Mouse (Mus musculus) gastrocnemius, postnatal 36 days (tissue): ENCODE measurements around the gene Gpx6. TPM values are rescaled to one million over a fixed set of nuclear protein-coding genes. Genes with fewer than 3 reads are reported as not detected.
A peak's percentile ranks its signal among the peaks of the same experiment; 100 is the strongest.

Experiments used
- DNase-seq, 2 experiments: peaks; one replicate each; pipeline ENCODE4 v3.0.0; 2022
- intact Hi-C: fragments of 180-260 bp; cut with DNase I; formaldehyde crosslinking; loops from one replicate; pipeline ENCODE4 v1.15.1; 2025
- total RNA-seq, 2 experiments: library from RNA; stranded (reverse); gene quantifications; 2 replicates each; pipeline ENCODE4 v1.2.3; 2021

The Gpx6 gene
- total RNA-seq, 2 experiments from 2014 or later, result not detected

DNA sequence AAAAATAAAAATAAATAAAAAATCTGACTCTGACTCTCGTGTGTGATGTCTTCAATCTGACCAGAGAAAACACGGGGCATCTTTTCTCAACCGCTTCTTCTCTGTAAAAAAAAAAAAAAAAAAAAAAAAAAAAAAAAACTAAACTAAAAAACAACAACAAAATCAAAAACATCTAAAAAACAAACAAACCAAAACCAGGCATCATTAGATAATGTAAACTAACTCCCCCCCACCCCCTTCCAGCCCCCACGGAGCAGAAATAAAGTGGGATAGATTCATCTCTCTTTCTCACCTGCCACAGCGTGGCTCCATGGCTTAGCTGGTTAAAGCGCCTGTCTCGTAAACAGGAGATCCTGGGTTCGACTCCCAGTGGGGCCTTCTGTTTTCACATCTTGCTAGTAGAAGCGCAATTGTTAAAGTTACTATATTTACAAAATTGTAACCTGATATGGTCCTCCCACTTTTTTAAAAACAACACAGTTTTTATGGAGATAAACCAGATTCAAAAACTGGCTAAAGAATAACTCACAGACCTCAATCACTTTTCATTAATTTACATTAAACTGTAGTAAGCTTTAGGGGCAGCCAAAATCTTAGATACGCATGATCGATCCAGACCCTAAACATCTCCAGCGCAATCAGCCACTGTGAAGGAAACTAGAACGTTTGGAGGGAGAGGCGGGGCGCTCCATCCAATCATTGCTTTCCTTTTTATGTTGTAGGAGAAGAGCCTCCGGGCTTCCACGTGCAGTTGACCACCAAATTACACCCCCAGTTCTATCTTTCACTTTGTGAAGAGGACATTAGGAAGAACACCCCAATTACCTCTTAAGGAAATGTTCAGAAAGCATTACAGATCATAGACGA is 10.8 kb downstream of the Gpx6 start:
- no peak for DNase-seq
- intact Hi-C loops, result loop anchor here (10.0 kb wide), 1 partner anchor 108 kb away; no protein-coding TSS in a partner anchor

DNA sequence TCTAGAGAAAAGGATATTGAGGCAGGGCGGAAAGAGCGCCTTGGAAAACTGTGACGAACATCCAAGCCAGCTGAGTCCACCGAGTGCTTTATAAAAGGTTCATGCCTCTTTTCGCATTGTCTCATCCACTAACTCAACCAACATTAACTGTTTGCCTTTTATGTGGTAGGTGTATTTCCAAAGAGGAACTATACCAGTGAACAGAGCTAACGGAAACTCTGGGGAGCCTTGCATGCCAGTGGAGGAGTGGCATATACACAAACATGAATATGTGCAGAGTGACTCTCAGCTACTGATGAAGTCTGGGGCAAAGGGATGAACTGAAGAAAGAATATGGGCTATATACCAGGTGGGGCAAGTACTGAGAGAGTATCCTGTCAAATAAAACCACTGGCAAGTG is 11.5 kb downstream of the Gpx6 start:
- intact Hi-C loops, result loop anchor here (10.0 kb wide), 1 partner anchor 109 kb away; no protein-coding TSS in a partner anchor
- no peak for DNase-seq

DNA sequence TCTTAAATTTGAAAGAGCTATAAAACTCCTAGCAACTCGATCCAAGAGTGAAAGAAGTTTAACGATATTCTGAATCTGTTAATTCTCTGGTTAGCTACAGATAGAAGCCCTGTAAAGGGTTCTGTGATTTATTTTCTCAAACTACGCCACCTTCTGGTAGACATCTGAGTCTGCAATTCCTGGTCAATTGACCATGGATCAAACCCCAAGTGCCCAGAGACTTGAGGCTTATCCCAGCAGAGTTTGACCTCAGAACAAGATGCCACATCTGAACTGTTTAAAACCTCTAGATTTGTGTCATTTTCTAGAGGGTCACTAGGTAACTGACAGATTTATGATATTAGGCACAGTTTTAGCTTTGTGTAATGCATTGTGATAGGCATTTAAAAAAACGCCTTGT is 14.3 kb downstream of the Gpx6 start:
- intact Hi-C loops, result loop anchor here (10.0 kb wide), 1 partner anchor 111 kb away; no protein-coding TSS in a partner anchor
- DNase-seq, result no peak

DNA sequence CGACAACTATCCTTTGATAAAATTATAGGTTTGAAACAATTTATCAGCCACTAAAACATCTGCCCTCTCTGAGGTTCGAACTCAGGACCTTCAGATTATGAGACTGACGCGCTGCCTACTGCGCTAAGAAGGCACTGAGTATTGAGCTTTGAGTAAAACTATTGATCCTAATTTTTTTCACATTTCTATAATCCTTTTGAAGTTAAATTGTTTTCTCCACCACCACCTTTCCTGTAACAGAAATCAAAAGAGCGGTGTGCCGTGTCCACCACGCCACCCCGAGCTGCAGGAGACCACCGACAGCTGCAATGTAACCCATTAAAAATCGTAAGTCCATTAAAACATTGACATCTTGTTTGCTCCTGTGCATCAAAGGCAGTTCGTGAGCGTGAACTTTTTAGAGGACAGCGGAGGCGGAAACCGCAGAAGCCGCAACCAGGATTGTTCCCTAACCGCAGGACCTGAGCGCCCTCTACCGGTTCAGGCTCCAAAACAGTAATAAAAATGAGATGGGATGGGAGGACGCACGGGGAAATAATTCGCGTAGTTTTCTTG is 14.8 kb downstream of the Gpx6 start:
- intact Hi-C loops, result loop anchor here (10.0 kb wide), 1 partner anchor 112 kb away; no protein-coding TSS in a partner anchor
- DNase-seq, result peak; percentile 50 to 56

DNA sequence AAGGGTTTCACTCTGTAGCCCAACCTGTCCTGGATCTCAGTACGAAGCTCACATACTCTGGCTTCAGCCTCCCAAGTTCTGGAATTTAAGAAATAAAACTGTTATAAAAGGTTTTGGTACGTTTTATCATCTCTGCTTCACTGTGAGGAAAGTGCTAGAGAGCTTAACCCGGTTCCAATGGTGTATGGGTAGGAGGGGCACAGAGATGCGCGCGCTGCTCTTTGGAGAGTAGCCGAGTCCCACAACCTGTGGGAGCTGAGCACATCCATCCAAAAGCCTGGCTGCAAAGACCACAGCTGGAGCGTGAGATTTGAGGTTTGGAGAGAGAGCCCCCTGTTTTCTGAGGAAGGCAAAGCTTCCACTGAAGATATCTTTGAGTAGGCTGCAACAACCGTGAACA is 15.5 kb downstream of the Gpx6 start:
- no peak for DNase-seq
- intact Hi-C loops, result loop anchor here (10.0 kb wide), 1 partner anchor 113 kb away; no protein-coding TSS in a partner anchor

DNA sequence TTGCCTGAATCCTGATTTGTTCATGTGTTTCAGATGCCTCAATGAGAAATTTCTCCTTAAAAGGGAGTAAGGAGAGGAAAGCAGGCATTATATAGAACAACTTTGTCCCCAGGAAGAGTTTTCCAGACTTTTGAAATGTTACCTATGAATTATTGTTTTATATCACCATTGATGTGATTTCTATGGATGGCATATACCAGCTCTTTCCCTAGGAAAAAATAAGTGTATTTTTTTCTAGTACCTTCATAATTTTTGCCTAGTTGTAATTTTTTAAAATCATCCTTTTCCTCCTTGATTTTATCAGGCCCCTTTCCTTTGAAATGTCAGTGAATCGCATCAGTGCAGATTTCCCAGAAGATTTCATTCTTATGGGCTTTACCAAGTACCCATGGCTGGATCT is 34.7 kb downstream of the Gpx6 start, which contains the start of gene Olfr1367:
Gene Olfr1367, plus strand, starts transcription at position 301 of the 400 bp plus-strand sequence.
- DNase-seq, result no peak
- intact Hi-C loops, result no loop called here

DNA sequence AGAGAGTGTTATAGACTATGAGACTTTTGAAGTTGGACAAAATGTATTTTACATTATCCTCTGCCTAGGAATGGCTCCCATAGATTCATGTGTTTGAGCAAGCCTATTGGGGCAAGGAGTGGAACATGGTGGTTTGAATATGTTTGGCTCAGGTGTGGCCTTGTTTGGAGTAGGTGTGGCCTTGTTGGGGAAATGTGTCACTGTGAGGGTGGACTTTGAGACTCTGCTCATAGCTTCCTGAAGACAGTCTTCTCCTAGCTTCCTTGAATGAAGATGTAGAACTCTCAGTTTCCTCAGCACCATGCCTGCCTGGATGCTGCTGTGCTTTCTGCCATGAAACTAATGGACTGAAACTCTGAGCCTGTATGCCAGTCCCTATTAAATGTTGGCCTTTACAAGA is 38.7 kb downstream of the Gpx6 start:
- no peak for DNase-seq
- intact Hi-C loops, result no loop called here

DNA sequence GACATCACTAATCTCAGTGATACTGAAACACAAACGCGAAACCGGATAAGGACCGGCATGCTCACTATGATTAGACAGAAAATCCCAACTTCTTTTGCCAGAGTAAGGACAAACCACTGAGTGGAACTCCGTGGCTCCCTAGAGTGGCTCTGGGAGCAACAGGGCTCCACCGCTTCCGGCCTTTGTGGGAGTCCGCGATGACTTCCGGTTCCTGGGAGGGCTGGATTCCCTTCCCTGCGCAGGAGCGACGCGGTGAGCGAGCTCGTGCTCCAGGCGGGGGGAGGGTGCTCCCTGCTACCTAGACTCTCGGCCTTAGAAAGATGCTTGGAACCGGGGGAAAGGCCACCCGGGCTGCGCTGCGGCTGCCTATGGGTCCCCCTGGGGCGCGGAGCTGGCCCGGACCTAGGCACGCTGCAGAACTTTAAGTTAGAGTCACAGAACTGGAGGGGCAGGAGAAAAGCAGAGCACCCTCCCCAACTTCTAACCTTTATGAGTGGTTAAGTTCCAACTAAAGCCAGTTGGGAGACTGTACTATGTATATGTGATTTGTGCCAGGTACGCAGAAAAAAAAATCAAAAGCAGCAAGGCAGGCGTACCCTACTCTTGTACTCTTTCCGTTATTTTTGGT is 50.8 kb downstream of the Gpx6 start, which contains the start of gene Zscan12:
Gene Zscan12, plus strand, starts transcription at position 200 of the 628 bp plus-strand sequence.
- DNase-seq, result peak; percentile 74 to 86
- intact Hi-C loops, result loop anchor here (5.0 to 10.0 kb wide), 2 partner anchors 92 to 170 kb away; partner anchors contain the start of genes Zkscan8 and Zscan26

DNA sequence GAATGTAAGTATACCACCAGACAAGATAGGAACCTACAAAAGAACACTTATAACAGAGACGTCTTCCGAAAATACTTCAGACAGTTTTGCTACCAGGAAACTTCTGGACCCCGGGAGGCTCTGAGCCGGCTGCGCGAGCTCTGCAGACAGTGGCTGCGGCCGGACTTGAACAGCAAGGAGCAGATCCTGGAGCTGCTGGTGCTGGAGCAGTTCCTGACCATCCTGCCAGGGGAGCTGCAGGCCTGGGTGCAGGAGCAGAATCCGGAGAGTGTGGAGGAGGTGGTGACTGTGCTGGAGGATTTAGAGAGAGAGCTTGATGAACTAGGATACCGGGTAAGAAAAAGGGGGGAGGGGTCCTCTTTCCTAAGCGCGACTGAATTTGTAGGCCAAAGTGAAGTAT is 51.8 kb downstream of the Gpx6 start:
- DNase-seq, result no peak
- intact Hi-C loops, result loop anchor here (5.0 to 10.0 kb wide), 2 partner anchors 91 to 169 kb away; partner anchors contain the start of genes Zkscan8 and Zscan26

DNA sequence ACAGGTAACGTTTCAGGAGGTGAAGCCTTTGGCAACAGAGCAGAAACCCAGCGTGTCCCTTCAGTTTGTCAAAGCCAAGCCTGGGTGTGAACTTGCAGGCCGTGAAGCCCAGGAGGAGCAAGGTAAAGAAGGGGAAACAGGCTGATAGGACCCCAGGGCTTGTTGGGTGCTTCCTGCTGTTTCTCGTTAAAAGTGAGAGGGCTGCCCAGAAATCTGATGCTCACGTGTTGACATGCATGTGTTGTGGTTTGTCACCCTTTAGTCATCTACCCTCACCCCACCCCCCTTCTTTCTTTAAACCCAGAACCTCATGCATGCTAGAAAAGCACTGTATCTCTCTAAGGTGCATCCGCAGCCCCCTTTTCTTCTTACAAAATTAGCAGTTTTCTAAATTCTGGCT is 54.7 kb downstream of the Gpx6 start:
- no peak for DNase-seq
- intact Hi-C loops, result loop anchor here (2.0 to 10.0 kb wide), 2 partner anchors 38 to 88 kb away; partner anchors contain the start of gene Zscan26

Other genes with a start within 250 kb of the Gpx6 start
- gene Olfr1370, start 237.2 kb upstream of the Gpx6 start, total RNA-seq, result not detected
- not detected for gene Olfr1369-ps1, start 200.6 kb upstream of the Gpx6 start, total RNA-seq
- not detected for gene Olfr263, start 182.5 kb upstream of the Gpx6 start, total RNA-seq
- gene Olfr1368, start 166.3 kb upstream of the Gpx6 start, total RNA-seq, result not detected
- gene Trim27, start 132.7 kb upstream of the Gpx6 start, total RNA-seq, result 10 to 100 TPM; 19.8 to 20.7 TPM
- not detected for gene Gpx5, start 19.4 kb upstream of the Gpx6 start, total RNA-seq
- not detected for gene Olfr1367, start 34.8 kb downstream of the Gpx6 start, total RNA-seq
- 1 to 10 TPM; 4.7 to 6.7 TPM for gene Zscan12, start 50.7 kb downstream of the Gpx6 start, total RNA-seq
- gene Zkscan3, start 90.6 kb downstream of the Gpx6 start, total RNA-seq, result 10 to 100 TPM; 14.7 to 14.9 TPM
- under 1 TPM; 0.20 to 0.36 TPM for gene Pgbd1, start 128.9 kb downstream of the Gpx6 start, total RNA-seq
- 10 to 100 TPM in 1 of 2 experiments, 1 to 10 TPM in 1; 8.8 to 11.9 TPM for gene Zscan26, start 141.6 kb downstream of the Gpx6 start, total RNA-seq
- under 1 TPM in 1 of 2 experiments, not detected in 1; 0.17 TPM for gene Nkapl, start 156.4 kb downstream of the Gpx6 start, total RNA-seq
- under 1 TPM; 0.25 to 0.43 TPM for gene Zkscan4, start 166.8 kb downstream of the Gpx6 start, total RNA-seq
- not detected for gene Gm10065, start 167.3 kb downstream of the Gpx6 start, total RNA-seq
- gene AK157302, start 183.1 kb downstream of the Gpx6 start, total RNA-seq, result 10 to 100 TPM; 21.6 to 22.8 TPM
- gene Gm11273, start 189.3 kb downstream of the Gpx6 start, total RNA-seq, result 100 to 1,000 TPM; 119 to 122 TPM
- 1 to 10 TPM; 4.0 to 6.2 TPM for gene Zkscan8, start 219.0 kb downstream of the Gpx6 start, total RNA-seq
- gene Olfr1366, start 230.7 kb downstream of the Gpx6 start, total RNA-seq, result not detected
- gene Olfr1535, start 247.8 kb downstream of the Gpx6 start, total RNA-seq, result not detected